Mouse (Mus musculus): ENCODE measurements around the gene Tmem200a. TPM values are rescaled to one million over a fixed set of nuclear protein-coding genes. Genes with fewer than 3 reads are reported as not detected.

Gene Tmem200a
- polyA plus RNA-seq, 1 experiment = 2.7 TPM

DNA sequence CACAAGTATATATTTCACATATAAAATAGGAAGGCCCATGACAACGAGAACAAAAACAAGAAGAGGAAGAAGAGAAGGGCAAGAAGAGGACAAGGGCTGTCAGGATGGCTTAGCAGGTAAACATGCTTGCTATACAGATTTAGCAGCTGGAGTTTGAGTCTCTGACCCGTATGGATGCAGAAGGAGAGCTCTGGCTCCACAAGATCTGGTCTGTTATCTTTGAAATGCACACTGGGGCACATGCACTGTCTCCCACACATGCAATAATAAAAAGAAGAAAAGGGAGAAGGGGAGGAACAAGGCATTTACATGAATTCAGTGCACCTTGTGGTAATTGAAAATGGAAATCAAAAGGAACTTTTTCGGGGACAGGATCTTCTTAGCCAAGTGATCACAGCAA, 60.1 kb downstream of the Tmem200a start:
- Histone ChIP-seq H3K27me3 (ENCODE audit: control insufficient read depth, insufficient read depth, low read length) (no peaks in the 10 kb centered on the region), H3K4me3 (replicated peaks; ENCODE audit: insufficient read depth, low read depth, low read length) (no peak overlapping the region), H3K27ac (ENCODE audit: insufficient read depth, low read length) (no peak overlapping the region), H3K4me1 (ENCODE audit: control insufficient read depth, insufficient read depth, low read length) (no peaks in the 10 kb centered on the region)
- TF ChIP-seq CTCF (IDR thresholded peaks at IDR 0.05; ENCODE audit: borderline replicate concordance, insufficient read depth, low read depth, low read length) (no peak), POLR2A (IDR thresholded peaks at IDR 0.05; ENCODE audit: borderline replicate concordance, insufficient read depth, low read length) (no peak)
- 65% methylated on average over 3 of the region's 3 CpGs for WGBS
- no peak for DNase-seq

DNA sequence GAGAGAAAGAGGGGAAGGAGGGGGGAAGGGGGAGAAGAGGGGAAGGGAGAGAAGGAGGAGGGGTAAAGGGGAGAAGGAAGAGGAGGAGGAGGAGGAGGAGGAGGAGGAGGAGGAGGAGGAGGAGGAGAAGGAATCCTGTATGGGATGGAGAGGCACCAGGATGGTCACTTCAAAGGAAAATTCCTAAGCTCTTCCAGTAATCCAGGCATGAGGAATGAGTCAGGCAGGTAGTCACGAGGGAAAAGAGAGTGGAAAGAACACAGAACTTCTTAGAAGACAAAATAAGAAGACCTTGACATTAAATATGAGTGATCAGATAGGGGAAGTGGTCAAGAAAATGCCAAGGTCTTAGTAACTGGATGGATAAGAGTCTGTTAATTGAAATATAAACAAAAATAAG, 64.6 kb downstream of the Tmem200a start:
- WGBS = 66% methylated on average over 1 of the region's 1 CpGs
- DNase-seq = no peak
- H3K27ac ChIP-seq (ENCODE audit: insufficient read depth, low read length) = no peak overlapping the region
- H3K4me3 ChIP-seq (replicated peaks; ENCODE audit: insufficient read depth, low read depth, low read length) = no peak overlapping the region
- TF ChIP-seq CTCF (IDR thresholded peaks at IDR 0.05; ENCODE audit: borderline replicate concordance, insufficient read depth, low read depth, low read length) = no peak
- TF ChIP-seq POLR2A (IDR thresholded peaks at IDR 0.05; ENCODE audit: borderline replicate concordance, insufficient read depth, low read length) = no peak
- no peaks in the 10 kb centered on the region for H3K27me3 ChIP-seq (ENCODE audit: control insufficient read depth, insufficient read depth, low read length)
- H3K4me1 ChIP-seq (ENCODE audit: control insufficient read depth, insufficient read depth, low read length) = no peaks in the 10 kb centered on the region

DNA sequence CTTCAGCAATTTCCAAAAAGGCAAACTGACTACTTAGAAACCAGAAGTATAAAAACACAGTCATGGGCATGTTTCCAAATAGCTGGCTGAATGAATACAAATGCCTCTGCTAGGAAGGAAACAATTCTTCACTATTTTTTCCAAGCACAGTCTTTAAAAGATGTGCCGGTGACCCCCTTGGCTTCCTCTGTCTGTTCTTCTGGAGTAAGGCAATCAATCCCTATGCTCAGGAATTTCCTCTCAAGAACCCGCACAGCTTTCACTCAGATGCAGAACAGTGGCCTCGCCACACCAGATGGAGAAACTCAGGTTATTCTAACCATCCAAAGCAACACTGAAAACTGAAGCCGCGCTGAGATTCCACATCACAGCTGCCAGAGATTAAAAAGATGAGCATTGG, 69.9 kb downstream of the Tmem200a start:
- DNase-seq = no peak
- TF ChIP-seq CTCF (IDR thresholded peaks at IDR 0.05; ENCODE audit: borderline replicate concordance, insufficient read depth, low read depth, low read length) (no peak), POLR2A (IDR thresholded peaks at IDR 0.05; ENCODE audit: borderline replicate concordance, insufficient read depth, low read length) (no peak)
- WGBS = 32% methylated on average over 5 of the region's 5 CpGs
- H3K27ac ChIP-seq (ENCODE audit: insufficient read depth, low read length) = no peak overlapping the region
- H3K4me1 ChIP-seq (ENCODE audit: control insufficient read depth, insufficient read depth, low read length) = no peaks in the 10 kb centered on the region; the same call in 1 of the 2 replicates
- H3K4me3 ChIP-seq (replicated peaks; ENCODE audit: insufficient read depth, low read depth, low read length) = no peak overlapping the region
- no peaks in the 10 kb centered on the region for H3K27me3 ChIP-seq (ENCODE audit: control insufficient read depth, insufficient read depth, low read length)

DNA sequence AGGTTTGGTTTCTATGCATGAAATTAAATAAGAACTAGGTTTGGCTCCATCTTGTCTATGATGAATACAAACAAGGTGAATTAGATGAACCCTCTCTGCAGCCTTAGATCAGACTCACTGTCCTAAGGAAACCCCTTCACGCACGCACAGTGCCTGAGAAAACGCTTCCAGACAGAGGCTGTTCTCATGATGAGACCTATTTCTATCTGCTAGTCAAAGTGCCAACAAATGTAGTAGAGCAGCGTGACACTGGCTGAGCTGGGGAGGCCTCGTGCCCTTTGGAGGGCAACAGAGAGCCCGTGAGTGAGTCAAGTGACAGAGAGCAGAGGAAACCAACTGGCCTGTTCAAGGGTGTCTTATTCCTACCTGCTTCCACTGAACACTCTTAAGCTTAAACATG, 73.4 kb downstream of the Tmem200a start:
- H3K27me3 ChIP-seq (ENCODE audit: control insufficient read depth, insufficient read depth, low read length) = no peaks in the 10 kb centered on the region

DNA sequence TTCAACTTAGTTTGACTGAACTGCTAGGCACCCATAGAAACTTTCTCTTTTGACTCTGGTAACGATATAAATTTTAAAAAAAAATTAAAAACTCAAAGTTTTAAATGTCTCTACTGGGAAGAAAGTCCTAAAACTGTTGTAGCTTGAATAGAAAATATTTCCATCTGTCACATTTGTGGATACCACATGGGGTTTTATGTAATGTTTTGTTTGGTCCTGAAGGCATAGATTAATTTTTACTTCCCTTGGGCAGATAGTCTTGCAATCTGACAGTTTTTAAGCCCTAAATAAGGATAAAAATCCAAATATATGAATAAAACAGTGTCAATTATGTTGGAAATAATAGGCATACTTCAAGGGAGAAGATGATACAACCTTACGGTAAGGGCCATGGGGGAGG, 78.0 kb downstream of the Tmem200a start:
- H3K4me3 ChIP-seq (replicated peaks; ENCODE audit: insufficient read depth, low read depth, low read length) = no peak overlapping the region
- no peak for TF ChIP-seq POLR2A (IDR thresholded peaks at IDR 0.05; ENCODE audit: borderline replicate concordance, insufficient read depth, low read length)
- no peak for TF ChIP-seq CTCF (IDR thresholded peaks at IDR 0.05; ENCODE audit: borderline replicate concordance, insufficient read depth, low read depth, low read length)
- no peak for DNase-seq
- H3K4me1 ChIP-seq (ENCODE audit: control insufficient read depth, insufficient read depth, low read length) = no peaks in the 10 kb centered on the region; the same call in 1 of the 2 replicates
- 97% methylated on average over 2 of the region's 2 CpGs for WGBS
- no peak overlapping the region for H3K27ac ChIP-seq (ENCODE audit: insufficient read depth, low read length)
- no peaks in the 10 kb centered on the region for H3K27me3 ChIP-seq (ENCODE audit: control insufficient read depth, insufficient read depth, low read length)

More for the DNA sequence above, 73.4 kb downstream of the Tmem200a start:
- no peak overlapping the region for H3K27ac ChIP-seq (ENCODE audit: insufficient read depth, low read length)
- DNase-seq = no peak
- WGBS = 86% methylated on average over 6 of the region's 6 CpGs
- no peak overlapping the region for H3K4me3 ChIP-seq (replicated peaks; ENCODE audit: insufficient read depth, low read depth, low read length)
- TF ChIP-seq CTCF (IDR thresholded peaks at IDR 0.05; ENCODE audit: borderline replicate concordance, insufficient read depth, low read depth, low read length) = no peak
- no peak for TF ChIP-seq POLR2A (IDR thresholded peaks at IDR 0.05; ENCODE audit: borderline replicate concordance, insufficient read depth, low read length)
- H3K4me1 ChIP-seq (ENCODE audit: control insufficient read depth, insufficient read depth, low read length) = no peaks in the 10 kb centered on the region; the same call in 1 of the 2 replicates

DNA sequence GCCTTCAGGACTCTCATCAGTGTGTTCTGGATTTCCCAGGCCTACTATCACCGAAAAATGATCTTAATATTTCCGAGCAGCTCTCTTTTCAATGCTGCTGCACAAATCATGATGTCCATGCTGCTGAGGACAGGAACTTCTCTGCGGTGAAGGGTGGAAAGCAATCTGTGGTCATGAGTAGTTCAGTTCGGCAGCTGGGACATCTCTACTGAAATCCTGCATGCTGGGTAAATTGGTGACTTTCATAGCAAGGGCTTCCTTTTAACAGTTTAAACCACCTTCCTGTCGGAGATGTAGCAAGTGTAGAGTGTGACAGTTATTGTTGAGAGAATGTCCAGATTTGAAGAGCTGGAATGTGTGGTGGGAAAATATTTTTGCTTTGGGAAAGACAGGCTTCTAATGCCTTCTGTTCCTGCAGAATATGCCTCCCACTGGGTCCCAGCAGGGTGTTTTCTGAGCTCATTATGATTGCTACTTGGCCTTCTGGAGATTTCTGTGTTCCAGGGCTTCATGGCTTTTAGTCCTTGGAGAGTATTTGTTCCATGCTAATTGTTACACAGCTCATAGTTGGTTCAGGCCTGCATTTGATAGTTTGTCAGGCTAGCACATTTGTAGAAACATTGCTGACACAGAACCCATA, 79.4 kb downstream of the Tmem200a start:
- Histone ChIP-seq H3K27ac (ENCODE audit: insufficient read depth, low read length) (no peak overlapping the region), H3K4me3 (replicated peaks; ENCODE audit: insufficient read depth, low read depth, low read length) (no peak overlapping the region), H3K27me3 (ENCODE audit: control insufficient read depth, insufficient read depth, low read length) (no peaks in the 10 kb centered on the region), H3K4me1 (ENCODE audit: control insufficient read depth, insufficient read depth, low read length) (no peaks in the 10 kb centered on the region)
- WGBS = 37% methylated on average over 5 of the region's 5 CpGs
- TF ChIP-seq POLR2A (IDR thresholded peaks at IDR 0.05; ENCODE audit: borderline replicate concordance, insufficient read depth, low read length) = no peak
- TF ChIP-seq CTCF (IDR thresholded peaks at IDR 0.05; ENCODE audit: borderline replicate concordance, insufficient read depth, low read depth, low read length) = no peak
- peak; percentile 34 to 62 for DNase-seq

DNA sequence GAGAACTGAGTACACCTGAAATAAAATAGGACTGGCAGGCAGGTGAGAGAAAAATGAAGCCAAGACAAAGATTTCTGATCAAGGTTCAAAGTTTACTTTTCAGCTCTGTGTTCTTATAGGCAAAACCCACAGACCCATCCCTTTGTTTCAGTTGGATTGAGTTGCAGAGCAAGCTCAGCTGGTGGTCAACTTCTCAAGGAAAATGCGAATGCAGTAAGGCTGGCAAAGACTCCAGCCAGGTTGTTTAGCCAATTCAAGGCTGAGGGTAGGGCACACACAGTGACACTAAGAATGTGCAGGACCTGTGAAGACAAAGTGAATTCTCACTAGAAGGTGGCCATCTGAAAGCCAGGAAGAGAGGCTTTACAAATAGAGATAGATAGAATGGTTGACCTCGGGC, 94.8 kb downstream of the Tmem200a start:
- H3K27ac ChIP-seq (ENCODE audit: insufficient read depth, low read length) = no peak overlapping the region
- WGBS = 62% methylated on average over 2 of the region's 2 CpGs
- H3K4me1 ChIP-seq (ENCODE audit: control insufficient read depth, insufficient read depth, low read length) = no peaks in the 10 kb centered on the region
- no peak for TF ChIP-seq CTCF (IDR thresholded peaks at IDR 0.05; ENCODE audit: borderline replicate concordance, insufficient read depth, low read depth, low read length)
- TF ChIP-seq POLR2A (IDR thresholded peaks at IDR 0.05; ENCODE audit: borderline replicate concordance, insufficient read depth, low read length) = no peak
- H3K27me3 ChIP-seq (ENCODE audit: control insufficient read depth, insufficient read depth, low read length) = no peaks in the 10 kb centered on the region
- H3K4me3 ChIP-seq (replicated peaks; ENCODE audit: insufficient read depth, low read depth, low read length) = no peak overlapping the region
- no peak for DNase-seq

DNA sequence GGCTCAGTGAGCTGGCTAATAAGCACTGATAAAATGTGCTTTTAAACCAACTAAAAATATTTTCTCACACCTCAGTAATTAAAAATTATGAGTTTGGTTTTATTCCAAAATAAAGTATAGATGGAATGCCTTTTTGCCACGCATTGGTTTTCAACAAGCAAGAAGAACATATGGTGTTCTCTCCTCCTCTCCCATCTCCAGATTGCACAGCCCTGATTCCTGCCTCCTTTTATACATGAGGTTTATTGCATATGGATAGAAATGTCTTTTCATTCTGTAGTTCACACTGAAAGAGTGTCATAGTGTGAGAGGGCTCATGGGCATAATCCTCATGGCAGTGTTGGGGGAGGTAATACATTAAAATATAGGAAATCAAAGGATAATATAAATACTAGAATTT, 96.2 kb downstream of the Tmem200a start:
- 34% methylated on average over 1 of the region's 1 CpGs for WGBS
- H3K4me1 ChIP-seq (ENCODE audit: control insufficient read depth, insufficient read depth, low read length) = no peaks in the 10 kb centered on the region
- H3K27ac ChIP-seq (ENCODE audit: insufficient read depth, low read length) = no peak overlapping the region
- no peak overlapping the region for H3K4me3 ChIP-seq (replicated peaks; ENCODE audit: insufficient read depth, low read depth, low read length)
- no peaks in the 10 kb centered on the region for H3K27me3 ChIP-seq (ENCODE audit: control insufficient read depth, insufficient read depth, low read length)
- DNase-seq = no peak
- TF ChIP-seq POLR2A (IDR thresholded peaks at IDR 0.05; ENCODE audit: borderline replicate concordance, insufficient read depth, low read length) (no peak), CTCF (IDR thresholded peaks at IDR 0.05; ENCODE audit: borderline replicate concordance, insufficient read depth, low read depth, low read length) (no peak)
